17 mouse cellular contexts compared by ENCODE assay signal in the genomic region with DNA sequence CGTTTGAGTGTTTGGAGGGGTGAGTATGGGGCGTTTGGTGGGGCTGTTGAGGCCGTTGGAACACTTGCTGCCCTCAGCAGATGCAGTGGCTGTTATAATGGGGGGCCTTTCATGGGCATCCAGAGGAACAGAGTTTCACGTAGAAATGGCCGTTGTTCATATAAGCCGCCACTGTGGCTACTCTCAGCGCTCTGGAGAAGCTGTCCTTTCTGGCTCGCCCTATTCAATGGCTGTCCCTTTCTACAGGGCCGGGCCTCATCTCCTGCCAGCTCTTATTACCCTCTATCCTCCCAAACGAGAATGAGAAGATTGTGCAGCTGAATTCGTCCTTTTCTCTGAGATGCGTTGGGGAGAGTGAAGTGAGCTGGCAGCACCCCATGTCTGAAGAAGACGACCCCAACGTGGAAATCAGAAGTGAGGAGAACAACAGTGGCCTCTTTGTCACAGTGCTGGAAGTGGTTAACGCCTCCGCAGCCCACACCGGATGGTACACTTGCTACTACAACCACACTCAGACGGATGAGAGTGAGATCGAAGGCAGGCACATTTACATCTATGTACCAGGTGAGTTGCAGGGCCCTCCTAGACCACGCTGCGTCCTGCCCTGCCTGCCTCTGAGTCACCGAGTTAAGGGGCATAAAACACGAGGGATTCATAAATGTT. TPM values are rescaled to one million over a fixed set of nuclear protein-coding genes. Genes with fewer than 3 reads are reported as not detected.
"Had no signal": no experiment of that assay in that cellular context is flagged by ENCODE, and none has a peak within 500 bp of the region (broad histone marks: within the 10 kb centered on the region; RNA-seq: fewer than 3 reads in every experiment).

No protein-coding gene starts in this region.

- ATAC-seq: liver, embryonic 12.5 days had no signal

- H3K36me3 ChIP-seq: liver, embryonic 12.5 days; neural tube, embryonic 12.5 days had no signal

- H3K4me2 ChIP-seq: limb, embryonic 15.5 days; liver, embryonic 12.5 days; lung, embryonic 15.5 days; neural tube, embryonic 12.5 days had no signal

- H3K27me3 ChIP-seq: limb, embryonic 15.5 days; lung, embryonic 15.5 days; neural tube, embryonic 12.5 days had no signal

- H3K4me3 ChIP-seq: layer of hippocampus, adult 2 months; left cerebral cortex, adult 2 months; limb, embryonic 15.5 days; liver, embryonic 12.5 days; lung, embryonic 15.5 days; myocyte; neural tube, embryonic 12.5 days had no signal

- H3K9ac ChIP-seq: limb, embryonic 15.5 days; liver, embryonic 12.5 days; lung, embryonic 15.5 days; neural tube, embryonic 12.5 days had no signal

- H3K9me3 ChIP-seq: limb, embryonic 15.5 days; liver, embryonic 12.5 days; lung, embryonic 15.5 days; neural tube, embryonic 12.5 days had no signal

- H3K27ac ChIP-seq: layer of hippocampus, adult 2 months; left cerebral cortex, adult 2 months; limb, embryonic 15.5 days; liver, embryonic 12.5 days; lung, embryonic 15.5 days; macrophage; neural tube, embryonic 12.5 days had no signal

- H3K4me1 ChIP-seq: liver, embryonic 12.5 days; lung, embryonic 15.5 days; neural tube, embryonic 12.5 days had no signal

- DNase-seq: kidney, adult 11 months; kidney, adult 9 months; kidney, postnatal 10 days; kidney, postnatal 4 days; lung, postnatal 14 days; midbrain, embryonic 14.5 days; right cerebral cortex, adult 18-20 months; right cerebral cortex, postnatal 25 days; thymus, postnatal 36 days had no signal

RNA-seq across cellular contexts. Expression of a gene that starts 11.3 kb away (rescaled TPM):
- polyA plus RNA-seq: macrophage had no signal
